Mouse (Mus musculus) forebrain, embryonic 11.5 days (tissue): ENCODE data around the gene Armh1. TPM values are rescaled to one million over a fixed set of nuclear protein-coding genes. Genes with fewer than 3 reads are reported as not detected.

Experiments used
- ATAC-seq: fragments of 200-750 bp; cut with Nextera tagmentation; replicated peaks from 2 replicates; pipeline ENCODE4 v1.8.0; 2017; ENCODE audit warnings: moderate TSS enrichment; ENCODE audit not compliant: low FRiP score
- DNase-seq: peaks from one replicate; pipeline ENCODE4 v3.0.0-alpha.2; 2017; ENCODE audit warnings: low spot score
- H3K27ac ChIP-seq: fragments of 300-500 bp; sonication (generic); 2 replicates; pipeline ENCODE4 v1.5.1; 2014; ENCODE audit warnings: low read depth, low read length
- H3K27me3 ChIP-seq: fragments of 300-500 bp; sonication (generic); 2 replicates; pipeline ENCODE4 v1.6.1; 2014; ENCODE audit warnings: mild to moderate bottlenecking, low read length, mixed read lengths; ENCODE audit not compliant: control insufficient read depth, insufficient read depth
- H3K36me3 ChIP-seq: fragments of 300-500 bp; sonication (generic); 2 replicates; pipeline ENCODE4 v1.6.1; 2014; ENCODE audit warnings: mild to moderate bottlenecking, low read length, moderate library complexity, mixed read lengths; ENCODE audit not compliant: control insufficient read depth, insufficient read depth
- H3K4me1 ChIP-seq: fragments of 300-500 bp; sonication (generic); replicated peaks from 2 replicates; pipeline ENCODE4 v1.6.1; 2014; ENCODE audit warnings: low read length, mixed read lengths; ENCODE audit not compliant: control insufficient read depth, insufficient read depth
- H3K4me2 ChIP-seq: fragments of 300-500 bp; sonication (generic); 2 replicates; pipeline ENCODE4 v1.6.1; 2014; ENCODE audit warnings: low read depth, mild to moderate bottlenecking, low read length, moderate library complexity, mixed read lengths; ENCODE audit not compliant: severe bottlenecking
- H3K4me3 ChIP-seq: fragments of 300-500 bp; sonication (generic); 2 replicates; pipeline ENCODE4 v1.5.1; 2014; ENCODE audit warnings: low read depth, low read length
- H3K9ac ChIP-seq: fragments of 300-500 bp; sonication (generic); 2 replicates; pipeline ENCODE4 v1.6.1; 2014; ENCODE audit warnings: low read length
- H3K9me3 ChIP-seq: fragments of 300-500 bp; sonication (generic); 2 replicates; pipeline ENCODE4 v1.6.1; 2016; ENCODE audit warnings: low read length, mixed read lengths; ENCODE audit not compliant: control insufficient read depth
- whole genome bisulfite sequencing: fragments of 180-500 bp; shearing (Covaris S2); extraction: QIAGEN DNeasy Blood & Tissue Kit; methylation state at CpG from one replicate; pipeline ENCODE4 v1.1.7; 2014; 5-methylcytosine and 5-hydroxymethylcytosine counted together
- polyA plus RNA-seq: library from polyadenylated mRNA; unstranded; fragments of >200 nt; fragmentation: Nextera tagmentation; extraction: Ambion mirVana; gene quantifications from 2 replicates; pipeline ENCODE4 v1.2.1, GENCODE M21; 2014

Armh1 gene
- polyA plus RNA-seq, 1 experiment from 2014 or later, result 0.49 TPM

GRCm38 (mm10) chr4:117221836-117222235 lies 30.1 kb downstream of the Armh1 start:
- DNase-seq (no peak), ATAC-seq (no peak)
- Histone ChIP-seq H3K4me3 (no peak overlapping the region), H3K4me2 (no peak overlapping the region), H3K36me3 (no peaks in the 10 kb centered on the region), H3K27ac (no peak overlapping the region), H3K27me3 (no peaks in the 10 kb centered on the region), H3K9ac (no peak overlapping the region), H3K9me3 (no peaks in the 10 kb centered on the region), H3K4me1 (no peaks in the 10 kb centered on the region)
- WGBS, result 84% methylated on average over 9 of the region's 9 CpGs

DNA sequence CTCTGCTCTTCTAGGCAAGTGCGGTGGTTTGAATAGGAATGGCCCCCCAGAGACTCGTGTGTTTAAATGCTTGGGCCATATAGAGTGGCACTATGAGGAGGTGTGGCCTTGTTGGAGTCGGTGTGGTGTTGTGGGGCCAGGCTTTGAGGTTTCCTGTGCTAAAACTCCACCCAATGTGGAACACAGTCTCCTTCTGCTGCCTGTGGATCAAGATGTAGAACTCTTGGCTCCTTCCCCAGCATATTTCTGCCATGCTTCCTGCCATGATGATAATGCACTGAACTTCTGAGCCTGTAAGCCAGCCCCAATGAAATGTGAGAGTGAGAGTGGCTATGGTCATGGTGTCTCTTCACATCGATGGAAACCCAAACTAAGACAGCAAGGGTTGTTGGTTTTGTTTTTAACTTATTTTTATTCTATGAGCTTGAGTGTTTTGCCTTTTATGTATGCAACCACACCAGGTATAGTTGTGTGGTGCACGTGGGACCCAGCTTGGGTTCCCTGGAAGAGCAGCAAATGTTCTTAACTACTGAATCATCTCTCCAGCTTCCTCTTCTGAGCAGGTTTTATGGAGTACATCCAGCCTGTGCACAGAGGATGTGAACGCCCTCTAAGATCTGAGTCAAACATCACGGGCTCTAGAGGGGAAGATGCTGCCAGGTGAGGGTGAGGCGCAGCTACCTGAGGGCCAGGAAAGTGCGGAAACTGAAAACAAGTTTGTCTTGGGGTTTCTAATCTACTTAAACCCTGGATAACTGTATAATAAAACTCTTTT lies 31.0 kb downstream of the Armh1 start:
- H3K9ac ChIP-seq, result no peak overlapping the region
- 81% methylated on average over 9 of the region's 9 CpGs for WGBS
- H3K4me1 ChIP-seq, result no peaks in the 10 kb centered on the region
- H3K27ac ChIP-seq, result no peak overlapping the region
- no peaks in the 10 kb centered on the region for H3K9me3 ChIP-seq
- H3K36me3 ChIP-seq, result no peaks in the 10 kb centered on the region
- H3K4me2 ChIP-seq, result no peak overlapping the region
- ATAC-seq, result no peak
- no peak for DNase-seq
- H3K27me3 ChIP-seq, result no peaks in the 10 kb centered on the region
- H3K4me3 ChIP-seq, result no peak overlapping the region

GRCm38 (mm10) chr4:117218517-117219219 lies 33.3 kb downstream of the Armh1 start:
- ATAC-seq, result 0 out of 2 replicates have a peak, but pooled peaks have one; percentile 44
- Histone ChIP-seq H3K36me3 (no peaks in the 10 kb centered on the region), H3K9ac (no peak overlapping the region), H3K9me3 (no peaks in the 10 kb centered on the region), H3K4me2 (no peak overlapping the region), H3K4me3 (no peak overlapping the region), H3K4me1 (no peaks in the 10 kb centered on the region), H3K27ac (no peak overlapping the region), H3K27me3 (no peaks in the 10 kb centered on the region)
- WGBS, result 42% methylated on average over 10 of the region's 10 CpGs
- DNase-seq, result peak; percentile 75

DNA sequence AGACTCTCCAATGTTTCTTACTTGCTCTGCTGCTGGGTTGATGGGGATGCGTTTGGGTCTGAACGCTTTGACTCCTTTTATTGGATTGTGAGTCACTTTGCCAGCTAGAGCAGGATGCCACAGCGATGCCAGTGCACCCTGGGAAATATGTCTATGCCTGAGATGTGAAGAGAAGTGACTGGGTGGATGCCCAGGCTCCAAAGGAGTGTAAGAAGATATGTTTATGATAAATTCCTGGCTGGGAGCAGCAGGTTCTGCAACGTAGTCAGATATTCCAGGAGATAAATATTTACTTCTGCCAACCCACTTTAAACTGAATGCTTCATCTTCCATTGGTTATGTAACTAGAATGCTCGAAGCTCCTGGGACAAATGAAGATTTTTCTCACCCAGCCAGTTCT lies 34.9 kb downstream of the Armh1 start:
- Histone ChIP-seq H3K9ac (no peak overlapping the region), H3K27ac (no peak overlapping the region), H3K4me2 (no peak overlapping the region), H3K4me3 (no peak overlapping the region), H3K36me3 (no peaks in the 10 kb centered on the region), H3K4me1 (no peaks in the 10 kb centered on the region), H3K9me3 (no peaks in the 10 kb centered on the region), H3K27me3 (no peaks in the 10 kb centered on the region)
- WGBS, result 81% methylated on average over 5 of the region's 5 CpGs
- DNase-seq, result no peak
- no peak for ATAC-seq

DNA sequence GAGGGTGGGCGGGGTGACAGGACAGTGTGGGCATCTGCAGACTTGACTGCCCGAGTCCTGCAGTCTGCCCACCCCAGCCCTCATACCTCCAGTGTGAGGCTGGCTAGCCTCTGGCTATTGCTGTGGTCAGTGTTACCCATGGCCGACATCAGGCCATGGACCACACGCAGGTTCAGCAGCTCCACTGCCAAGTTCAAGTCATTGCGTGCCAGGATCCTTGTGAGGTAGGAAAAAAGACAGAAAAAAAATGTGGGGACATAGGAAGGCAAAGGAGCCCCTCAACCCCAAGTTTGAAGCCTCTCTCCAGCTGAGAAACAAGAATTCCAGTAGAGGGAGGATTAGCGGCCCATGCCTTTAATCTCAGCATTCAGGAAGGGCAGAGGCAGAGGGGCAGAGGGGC lies 37.7 kb downstream of the Armh1 start:
- 89% methylated on average over 6 of the region's 6 CpGs for whole genome bisulfite sequencing
- no peaks in the 10 kb centered on the region; the same call in 1 of the 2 replicates for H3K4me1 ChIP-seq
- no peak overlapping the region for H3K27ac ChIP-seq
- no peak overlapping the region for H3K9ac ChIP-seq
- DNase-seq, result no peak
- no peak overlapping the region for H3K4me3 ChIP-seq
- H3K4me2 ChIP-seq, result no peak overlapping the region
- no peaks in the 10 kb centered on the region for H3K9me3 ChIP-seq
- no peaks in the 10 kb centered on the region for H3K36me3 ChIP-seq
- no peak for ATAC-seq
- H3K27me3 ChIP-seq, result no peaks in the 10 kb centered on the region

- DNase-seq, result peak; percentile 94
- Histone ChIP-seq H3K9ac (peak overlapping the region; percentile 37; the same call in 1 of the 2 replicates), H3K4me1 (no peaks in the 10 kb centered on the region; the same call in 1 of the 2 replicates), H3K27ac (0 out of 2 replicates have a peak overlapping the region, but pooled peaks have one; percentile 38), H3K36me3 (no peaks in the 10 kb centered on the region), H3K4me2 (no peak overlapping the region), H3K9me3 (no peaks in the 10 kb centered on the region), H3K4me3 (no peak overlapping the region), H3K27me3 (no peaks in the 10 kb centered on the region)
- peak; percentile 72 for ATAC-seq
- 4% methylated on average over 20 of the region's 20 CpGs for WGBS
These were observed 41.5 kb downstream of the Armh1 start for GRCm38 (mm10) chr4:117210147-117211074.

DNA sequence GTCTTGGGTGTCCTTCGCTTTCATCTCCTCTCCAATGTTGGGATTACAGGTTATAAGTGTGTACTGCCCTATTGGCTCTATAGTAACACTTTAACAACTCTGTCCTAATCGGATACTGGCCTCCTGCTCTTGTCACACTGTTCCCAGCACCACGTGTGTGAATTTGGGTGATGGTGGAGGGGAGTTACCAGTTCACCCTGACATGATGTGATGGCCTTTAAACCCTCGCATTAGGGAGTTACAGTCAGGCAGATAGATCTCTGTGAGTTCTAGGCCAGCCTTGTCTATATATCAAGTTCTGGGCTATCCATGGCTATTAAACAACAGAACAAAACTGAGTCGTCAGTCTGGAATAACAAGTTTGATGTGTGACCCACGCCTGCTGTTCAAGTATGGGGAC lies 42.3 kb downstream of the Armh1 start:
- Histone ChIP-seq H3K27me3 (no peaks in the 10 kb centered on the region), H3K9me3 (no peaks in the 10 kb centered on the region), H3K4me2 (no peak overlapping the region), H3K4me3 (no peak overlapping the region), H3K36me3 (no peaks in the 10 kb centered on the region), H3K27ac (no peak overlapping the region), H3K4me1 (no peaks in the 10 kb centered on the region; the same call in 1 of the 2 replicates), H3K9ac (no peak overlapping the region)
- DNase-seq (no peak), ATAC-seq (no peak)
- 81% methylated on average over 6 of the region's 6 CpGs for WGBS

DNA sequence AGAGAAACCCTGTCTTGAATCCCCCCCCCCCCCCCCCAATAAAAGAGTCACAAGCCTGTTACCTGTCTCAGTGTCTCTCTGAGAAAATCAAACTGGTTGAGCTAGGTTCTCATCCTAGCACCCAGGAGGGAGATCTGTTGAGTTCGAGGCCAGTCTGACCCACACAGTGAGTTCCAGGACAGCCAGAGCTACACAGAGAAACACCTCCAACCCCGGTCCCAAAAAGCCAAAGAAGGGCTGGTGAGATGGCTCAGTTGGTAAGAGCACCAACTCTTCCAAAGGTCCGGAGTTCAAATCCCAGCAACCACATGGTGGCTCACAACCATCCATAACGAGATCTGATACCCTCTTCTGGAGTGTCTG lies 49.0 kb downstream of the Armh1 start:
- H3K9ac ChIP-seq, result no peak overlapping the region
- DNase-seq, result no peak

More for the DNA sequence above, 49.0 kb downstream of the Armh1 start:
- H3K4me2 ChIP-seq, result no peak overlapping the region
- no peaks in the 10 kb centered on the region for H3K9me3 ChIP-seq
- 65% methylated on average over 4 of the region's 4 CpGs for WGBS
- H3K27ac ChIP-seq, result no peak overlapping the region; the same call in 1 of the 2 replicates
- H3K27me3 ChIP-seq, result no peaks in the 10 kb centered on the region
- no peak overlapping the region for H3K4me3 ChIP-seq
- ATAC-seq, result no peak; the same call in 1 of the 2 replicates
- no peaks in the 10 kb centered on the region for H3K4me1 ChIP-seq
- H3K36me3 ChIP-seq, result no peaks in the 10 kb centered on the region
